Mouse (Mus musculus) spleen, adult 10 weeks (tissue): ENCODE results near the gene Gm10031. TPM values are rescaled to one million over a fixed set of nuclear protein-coding genes. Genes with fewer than 3 reads are reported as not detected.

Source experiments
- polyA plus RNA-seq: library from polyadenylated mRNA; stranded (reverse); fragments of 350-450 nt; fragmentation: Illumina TruSeq; extraction: RNeasy Lipid Tissue Mini Kit (QIAGEN cat#74804); gene quantifications from one replicate; pipeline ENCODE4 v1.2.3, GENCODE M21; 2015; ENCODE audit warnings: low replicate concordance; ENCODE audit not compliant: insufficient read depth

Gm10031 gene
- 4.5 TPM for polyA plus RNA-seq

DNA sequence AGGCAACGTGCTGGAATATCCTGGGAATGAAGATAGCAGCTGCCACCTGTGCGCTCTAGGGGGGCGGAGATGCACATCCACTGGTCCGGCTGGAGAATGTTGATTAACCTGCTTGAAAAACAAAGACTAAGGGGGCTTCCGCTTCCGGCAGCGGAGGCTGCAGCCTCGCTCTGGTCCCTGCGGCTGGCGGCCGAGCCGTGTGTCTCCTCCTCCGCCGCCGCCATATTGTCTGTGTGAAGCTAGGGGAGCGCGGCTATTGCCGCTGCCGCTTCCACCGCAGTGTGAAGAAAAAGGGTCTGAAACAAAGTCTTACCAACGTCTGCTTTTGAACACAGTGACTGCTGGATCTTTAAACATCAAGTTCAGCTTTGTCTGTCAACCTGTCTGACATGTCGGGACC lies at the start of gene Gm10031:
Gene Gm10031, plus strand, starts transcription at position 171 of the 400 bp plus-strand sequence.

DNA sequence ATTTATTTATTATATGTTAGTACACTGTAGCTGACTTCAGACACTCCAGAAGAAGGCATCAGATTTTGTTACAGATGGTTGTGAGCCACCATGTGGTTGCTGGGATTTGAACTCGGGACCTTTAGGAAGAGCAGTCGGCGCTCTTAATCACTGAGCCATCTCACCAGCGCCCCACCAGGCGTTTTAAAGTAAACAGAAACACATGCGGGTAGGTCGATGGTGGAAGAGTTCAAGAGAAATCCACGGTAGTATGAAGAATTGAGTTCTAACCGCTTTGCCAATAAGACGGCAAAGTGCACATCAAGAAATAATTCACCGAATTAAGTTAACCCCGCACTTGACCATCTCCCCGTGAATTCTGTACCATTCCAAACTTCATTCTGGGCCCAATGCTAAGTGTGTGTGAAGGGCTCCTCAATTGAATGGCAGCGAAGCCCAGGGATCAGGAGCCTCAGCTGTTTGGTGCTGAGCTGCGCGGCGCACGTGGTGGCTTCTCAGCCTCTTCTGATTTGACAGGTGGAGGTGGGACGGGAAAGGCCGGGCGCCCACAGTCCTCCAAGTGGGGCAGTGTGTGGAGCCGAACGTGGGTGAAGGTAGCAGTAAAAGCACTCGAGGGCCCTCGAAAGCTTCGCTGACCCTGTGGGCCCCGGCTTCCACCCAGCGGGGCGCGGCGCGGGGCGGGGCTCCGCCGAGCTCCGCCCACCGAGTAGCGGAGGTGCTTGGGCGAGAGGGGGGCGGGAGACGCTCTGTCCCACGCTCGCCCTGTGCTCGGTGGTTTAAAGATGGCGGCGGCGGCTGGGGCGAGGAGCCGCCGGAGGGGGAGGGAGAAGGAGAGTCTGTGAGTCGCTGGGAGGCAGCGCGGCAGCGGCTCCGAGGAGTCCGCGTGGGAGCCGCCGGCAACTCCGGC lies 34.5 kb downstream of the Gm10031 start, which contains the start of gene Abl2:
Gene Abl2, plus strand, starts transcription at position 763 of the 907 bp plus-strand sequence.

Other genes with a start within 250 kb of the Gm10031 start
- gene Tdrd5, start 220.3 kb upstream of the Gm10031 start, polyA plus RNA-seq, result not detected
- gene Nphs2, start 213.3 kb upstream of the Gm10031 start, polyA plus RNA-seq, result not detected
- 206 TPM for gene Gm2000, start 158.0 kb upstream of the Gm10031 start, polyA plus RNA-seq
- gene Axdnd1, start 102.9 kb upstream of the Gm10031 start, polyA plus RNA-seq, result 1.5 TPM
- 66.3 TPM for gene Soat1, start 49.7 kb upstream of the Gm10031 start, polyA plus RNA-seq
- gene Abl2, start 34.8 kb downstream of the Gm10031 start, polyA plus RNA-seq, result 24.6 TPM
- gene Tor3a, start 150.3 kb downstream of the Gm10031 start, polyA plus RNA-seq, result 31.6 TPM
- 37.2 TPM for gene Fam20b, start 195.1 kb downstream of the Gm10031 start, polyA plus RNA-seq